Mouse (Mus musculus) telencephalon, adult 2 months (tissue): ENCODE measurements at regions not wholly inside any gene's neighbourhood (a gene's known extent, or its start where the extent isn't known, plus 50 kb on each side); places are given as distances from the start of the nearest gene placed in this dataset.

Experiments used
- DNase-seq: peaks from one replicate; pipeline ENCODE4 v3.0.0-alpha.2; 2011; ENCODE audit warnings: low read depth, low spot score

DNA sequence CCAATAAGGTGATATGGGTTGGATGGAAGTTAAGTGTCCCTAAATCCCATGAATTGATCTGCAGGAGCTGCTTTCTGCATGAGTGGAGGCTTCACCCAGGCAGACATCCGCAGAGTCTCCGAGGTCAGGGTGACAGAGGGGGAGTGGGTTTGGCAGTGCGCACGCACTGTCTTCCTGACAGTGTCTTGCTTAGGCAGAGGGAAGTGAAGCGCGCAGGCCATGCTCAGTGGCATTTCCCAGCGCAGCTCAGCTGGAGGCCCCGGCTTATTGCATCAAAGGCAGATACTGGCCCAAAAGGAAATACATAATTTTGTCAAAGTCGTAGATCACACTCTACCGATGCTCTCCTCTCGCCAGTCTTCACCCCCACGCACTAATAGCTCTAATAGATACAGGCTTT is 252.7 kb upstream of the Dnajc24 start:
- no peak for DNase-seq

DNA sequence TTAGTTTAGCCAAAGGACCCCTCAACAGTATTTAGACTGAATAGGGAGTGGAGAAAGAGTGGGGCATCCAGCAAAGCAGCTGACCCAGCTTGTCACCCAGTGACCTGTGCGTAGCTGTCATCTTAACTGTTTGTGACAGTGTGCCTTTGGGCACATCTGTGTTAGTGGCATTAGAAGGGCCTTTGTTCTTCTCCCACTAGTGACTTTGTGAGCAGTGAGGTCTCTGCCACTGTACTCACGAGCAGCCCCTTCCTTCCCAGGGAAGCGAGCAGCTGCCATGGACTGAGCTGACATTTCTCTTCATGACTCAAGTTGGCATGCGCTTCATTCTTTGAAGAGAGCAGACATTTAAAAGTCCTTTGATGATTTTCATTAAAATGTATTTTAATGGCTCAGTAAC is 231.0 kb upstream of the Dnajc24 start:
- DNase-seq = no peak

DNA sequence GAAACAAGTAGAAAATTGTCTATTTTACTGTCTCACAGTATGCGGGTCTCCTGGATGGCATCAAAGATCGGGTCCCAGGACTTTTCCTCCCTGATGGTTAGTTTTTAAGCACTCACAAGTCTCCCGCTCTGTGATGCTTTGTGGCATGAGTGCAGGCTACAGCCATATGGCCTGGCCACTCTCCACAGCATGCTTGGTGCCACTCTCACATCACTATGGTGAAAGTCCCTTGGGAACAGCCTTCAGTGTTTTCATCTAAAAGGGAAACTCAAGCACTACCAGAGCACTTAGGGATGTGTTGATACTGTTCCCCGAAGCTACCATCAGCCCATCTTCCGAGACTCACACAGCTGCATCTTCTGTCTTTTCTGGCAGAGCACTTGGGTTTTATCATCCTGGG is 227.8 kb upstream of the Dnajc24 start:
- no peak for DNase-seq

DNA sequence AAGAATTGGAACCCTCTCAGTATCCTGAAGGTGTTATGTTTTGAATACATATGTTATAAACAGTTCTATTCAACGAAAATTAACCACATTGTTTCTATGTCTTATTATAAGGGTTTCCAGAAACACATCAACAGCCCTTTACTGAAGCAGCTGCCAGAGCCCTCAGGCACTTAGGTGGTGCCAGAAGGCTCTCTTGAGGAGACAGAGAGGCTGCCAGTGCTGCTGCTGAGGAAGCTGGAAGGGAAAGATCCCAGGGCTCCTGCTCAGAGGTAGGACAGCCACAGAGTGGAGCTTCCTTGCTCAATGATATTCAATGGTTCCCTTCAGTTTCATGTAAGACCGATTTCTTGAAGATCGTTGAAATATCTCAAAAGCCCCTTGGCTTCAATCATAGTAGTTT is 226.7 kb upstream of the Dnajc24 start:
- DNase-seq = no peak

DNA sequence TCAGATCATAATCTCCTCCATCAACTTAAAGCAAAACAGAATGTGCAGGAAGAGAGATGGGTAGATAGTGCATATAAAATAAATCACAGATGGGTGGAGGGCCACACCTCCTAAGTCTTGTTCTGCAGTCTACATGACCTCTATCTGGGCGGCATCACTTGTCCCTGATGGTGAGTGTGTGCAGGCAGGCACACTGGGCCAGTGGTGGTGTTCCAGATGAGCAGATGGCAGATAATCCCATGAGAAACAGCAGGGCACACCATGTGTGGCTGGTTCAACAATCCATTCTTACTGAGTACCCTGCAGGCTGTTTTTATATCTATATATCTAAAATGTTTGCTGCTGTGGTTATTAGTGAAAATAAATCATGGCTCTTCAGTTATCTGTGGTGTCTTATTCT is 224.9 kb upstream of the Dnajc24 start:
- DNase-seq = no peak

DNA sequence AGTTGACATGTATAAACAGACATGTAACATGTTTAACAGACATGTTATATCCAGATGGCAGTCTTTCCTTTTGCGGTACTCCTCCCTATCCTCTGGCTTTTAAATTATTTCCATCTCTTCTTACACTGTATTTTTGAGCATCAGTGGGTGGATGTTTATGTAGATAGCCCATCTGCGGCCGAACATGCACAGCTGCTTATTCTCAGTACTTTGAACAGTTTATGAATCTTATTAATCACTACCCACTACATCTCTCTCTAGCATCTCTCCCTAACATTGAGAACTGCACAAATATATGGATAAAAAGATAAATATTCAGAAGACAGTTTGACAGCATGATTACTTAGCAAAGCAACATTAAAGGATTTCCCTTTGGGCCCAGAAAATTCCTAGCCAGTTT is 212.8 kb upstream of the Dnajc24 start:
- peak; percentile 42 for DNase-seq

DNA sequence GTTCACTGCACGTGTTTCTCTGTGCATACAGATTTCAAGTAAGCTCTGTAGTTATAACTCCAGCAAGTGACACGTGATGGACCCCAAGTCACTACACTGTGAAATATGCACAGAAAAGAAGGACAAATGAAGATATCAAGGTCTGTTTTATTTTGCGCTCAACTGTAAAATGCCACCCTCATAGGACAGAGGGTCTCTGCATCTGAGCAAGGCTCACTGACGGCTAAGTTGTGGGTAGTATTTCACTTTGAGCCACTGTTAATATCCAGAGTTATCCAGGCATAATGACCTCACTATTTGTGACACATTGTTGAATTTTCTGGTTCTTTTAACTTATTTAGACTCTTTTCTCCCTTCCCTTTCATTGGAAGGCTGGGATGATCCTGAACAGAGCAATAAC is 210.4 kb upstream of the Dnajc24 start:
- DNase-seq = no peak

DNA sequence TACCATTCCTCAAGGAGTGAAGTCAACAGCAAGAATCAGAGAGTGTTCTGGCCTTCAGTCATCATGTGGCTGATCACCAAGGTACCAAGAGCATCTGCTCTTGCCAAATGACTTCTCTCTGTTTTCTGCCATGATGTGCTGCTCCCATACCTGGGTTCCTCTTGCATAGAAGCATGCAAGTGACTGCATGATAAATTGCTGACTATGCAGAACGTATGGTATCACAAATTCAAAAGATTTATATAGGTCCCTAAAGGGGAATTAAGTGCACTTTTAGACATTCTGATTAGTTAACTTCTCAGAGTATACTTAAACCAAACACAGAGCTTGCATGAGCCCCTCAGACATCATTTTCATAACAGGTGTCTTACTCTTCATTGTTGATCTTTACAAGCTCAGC is 207.4 kb upstream of the Dnajc24 start:
- DNase-seq = no peak

DNA sequence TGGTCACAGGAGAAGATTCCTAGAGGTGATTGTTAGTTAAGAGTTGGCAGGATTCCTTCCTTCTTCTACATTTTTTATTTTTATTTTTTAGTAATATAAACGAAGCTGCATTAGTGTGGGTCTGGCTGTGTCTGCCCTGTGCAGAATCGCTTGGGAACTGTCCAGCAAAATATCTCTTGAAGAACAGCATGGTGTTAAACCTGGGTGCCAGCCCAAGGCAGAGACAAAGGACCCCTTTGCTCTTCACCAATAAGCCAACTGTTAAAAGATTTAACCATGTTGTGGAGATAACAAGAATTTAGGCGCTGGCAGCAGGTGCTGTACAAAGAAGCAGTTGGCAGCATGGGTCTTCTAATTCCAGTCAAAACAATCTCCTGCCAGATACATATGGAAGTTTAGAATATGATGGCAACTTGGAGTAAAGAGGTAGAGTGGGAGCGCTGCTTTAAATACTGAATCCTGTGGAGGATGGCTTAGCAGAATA is 205.5 kb upstream of the Dnajc24 start:
- DNase-seq = no peak

DNA sequence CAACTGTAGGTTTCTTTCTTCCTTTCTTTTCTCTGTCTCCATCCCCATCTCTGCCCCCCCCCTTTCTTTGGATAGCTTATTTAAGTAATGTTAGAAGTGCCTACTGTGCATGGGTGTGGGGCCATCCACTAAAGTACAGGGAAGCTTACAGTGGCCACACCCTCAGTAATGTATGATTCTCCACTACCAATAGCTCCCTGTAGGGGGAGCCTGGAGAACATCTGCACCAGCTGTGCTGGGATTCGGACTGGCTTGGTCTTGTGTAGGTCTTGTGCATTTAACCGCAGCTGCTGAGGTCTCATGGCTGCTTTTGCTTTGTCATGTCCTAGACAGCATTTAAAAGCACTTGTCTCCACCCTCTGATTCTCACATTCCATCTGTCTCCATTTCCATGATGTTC is 196.8 kb upstream of the Dnajc24 start:
- DNase-seq = no peak

DNA sequence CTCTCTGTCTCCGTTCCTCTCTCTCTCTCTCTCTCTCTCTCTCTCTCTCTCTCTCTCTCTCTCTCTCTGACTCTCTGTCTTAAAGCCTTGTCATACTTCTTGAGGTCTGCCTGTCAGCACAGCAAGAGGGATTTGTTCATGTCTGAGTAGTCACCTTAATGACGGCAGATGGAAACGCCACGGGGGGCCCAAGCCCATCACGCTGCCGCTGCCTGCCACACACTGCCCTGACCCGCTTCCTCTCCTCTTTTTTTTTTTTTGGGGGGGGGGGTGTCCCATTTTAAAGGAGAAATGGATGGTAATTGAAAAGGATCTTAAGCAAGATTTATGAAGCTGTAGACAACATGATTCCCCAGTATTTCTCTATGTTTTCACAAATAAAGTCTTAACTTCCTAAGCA is 191.8 kb upstream of the Dnajc24 start:
- DNase-seq = no peak

DNA sequence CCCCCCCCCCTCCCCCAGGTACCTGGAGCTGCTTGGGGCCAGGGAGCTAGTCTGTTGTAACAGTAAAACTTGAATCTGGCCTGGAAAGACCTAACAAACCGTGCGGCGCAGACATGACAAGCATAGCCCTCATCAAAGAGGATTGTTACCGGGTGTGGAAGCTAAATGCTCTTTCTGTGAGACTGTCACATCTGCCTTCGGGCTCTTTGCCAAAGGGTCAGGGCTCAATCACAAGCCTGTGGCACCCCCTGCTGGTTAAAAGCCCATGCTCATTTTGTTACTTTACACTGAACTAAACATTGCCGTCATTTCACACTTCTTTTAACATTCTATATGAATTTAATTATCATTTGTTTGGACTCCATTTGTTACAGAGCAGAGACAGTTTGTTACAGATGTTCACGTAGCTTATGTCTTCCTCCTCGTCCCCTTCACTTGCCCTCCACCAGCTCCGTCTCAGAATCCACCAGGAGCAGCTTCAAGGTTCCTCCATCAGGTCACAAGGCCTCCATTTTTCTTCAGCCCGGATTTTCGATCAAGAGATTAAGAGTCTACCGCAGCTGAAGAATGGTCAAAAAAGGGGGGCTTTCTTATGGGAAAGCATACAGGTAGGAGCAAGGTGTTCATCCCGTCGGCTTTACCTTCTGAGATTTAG is 191.1 kb upstream of the Dnajc24 start:
- DNase-seq = peak; percentile 38

DNA sequence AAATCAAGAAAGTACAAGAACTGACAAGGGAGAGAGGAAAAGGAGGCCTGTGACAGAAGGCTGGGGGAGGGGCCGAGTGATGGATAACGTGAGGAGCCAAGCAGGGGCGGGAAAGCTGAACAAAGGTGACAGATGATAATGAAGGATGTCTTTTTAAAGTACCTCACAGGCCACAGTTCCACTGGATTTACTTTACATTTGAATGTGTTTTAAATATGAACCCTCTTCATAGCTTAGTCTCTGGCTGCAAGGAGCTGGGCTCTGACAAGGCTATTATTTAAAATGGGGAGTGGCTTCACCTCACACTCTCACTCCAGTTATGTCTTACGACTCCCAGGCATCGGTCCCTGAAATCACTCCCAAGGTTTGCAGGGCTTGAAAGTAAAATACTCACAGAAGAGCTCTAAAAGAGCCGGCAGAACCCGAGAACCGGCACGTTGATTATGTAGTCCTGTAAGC is 190.6 kb upstream of the Dnajc24 start:
- DNase-seq = no peak

DNA sequence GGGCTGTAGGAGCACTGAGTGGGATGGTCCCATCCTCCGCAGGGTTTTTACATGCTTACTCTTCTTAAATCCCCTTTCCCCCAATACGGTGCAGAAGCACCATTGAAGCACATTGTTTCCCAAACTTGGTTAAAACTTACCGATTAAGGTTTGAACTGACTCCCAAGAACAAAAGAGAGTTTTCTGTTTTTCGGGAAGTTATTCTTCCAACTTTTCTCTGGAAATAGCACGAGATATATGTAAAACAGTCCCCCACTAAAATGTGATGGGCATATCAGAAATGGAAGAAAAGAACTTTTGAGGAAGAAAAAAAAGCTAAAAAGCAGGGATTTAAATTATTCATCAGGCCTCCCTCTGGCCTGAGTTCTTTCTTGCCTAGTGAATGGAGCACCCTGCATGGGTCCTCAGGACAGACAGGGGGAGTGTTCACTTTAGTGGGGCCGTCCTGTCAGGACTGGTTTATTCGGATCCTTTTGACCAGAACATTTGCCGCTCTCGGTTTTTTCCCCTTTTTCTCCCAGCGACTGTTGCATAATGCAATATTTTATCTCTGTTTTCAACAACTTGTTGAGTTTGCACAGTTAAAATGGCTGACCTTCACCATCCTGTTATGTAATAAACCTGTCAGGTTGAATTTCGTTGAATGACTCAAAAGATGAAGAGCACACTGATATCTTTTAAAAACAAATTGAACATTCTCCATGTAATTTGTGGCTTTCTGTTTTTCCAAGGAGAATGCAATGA is 187.4 kb upstream of the Dnajc24 start:
- no peak for DNase-seq

DNA sequence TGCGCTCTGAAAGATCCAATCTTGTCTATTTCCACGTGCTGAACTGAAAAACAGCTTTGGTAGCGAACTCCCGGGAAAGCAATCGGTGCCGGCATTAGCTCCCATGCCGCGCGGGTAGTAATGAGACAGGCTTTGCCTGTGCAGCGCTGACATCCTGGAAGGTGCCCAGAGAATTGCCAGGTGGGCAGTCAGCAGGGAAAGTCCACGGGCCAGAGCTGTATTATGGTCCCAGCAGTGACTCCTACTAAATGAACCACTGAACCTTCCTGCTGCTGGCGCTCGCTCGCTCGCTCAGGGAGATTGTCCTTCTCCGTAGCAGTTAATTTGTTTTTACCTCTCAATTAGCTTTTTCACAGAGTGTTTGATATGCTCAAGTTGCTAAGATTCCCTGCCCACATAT is 180.3 kb upstream of the Dnajc24 start:
- no peak for DNase-seq

DNA sequence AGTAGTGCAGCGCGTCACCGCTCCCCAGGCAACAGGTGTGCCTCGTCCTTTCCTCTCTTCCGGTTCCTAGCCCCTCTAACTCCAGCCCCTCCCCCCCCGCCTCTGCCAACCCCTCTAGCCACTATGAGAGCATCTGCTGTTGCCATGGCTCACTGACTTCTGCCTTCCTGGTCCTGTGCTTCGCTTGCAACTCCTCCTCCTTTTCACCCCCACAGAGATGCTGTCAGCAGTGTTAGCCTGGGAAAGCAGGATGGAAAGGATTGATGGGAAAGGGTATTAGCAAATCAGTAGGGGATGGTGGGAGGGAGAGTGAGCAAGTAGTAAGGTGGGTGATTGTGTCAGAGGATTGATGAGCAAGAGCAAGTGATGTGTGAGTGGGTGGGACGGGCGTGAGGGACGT is 178.7 kb upstream of the Dnajc24 start:
- no peak for DNase-seq

DNA sequence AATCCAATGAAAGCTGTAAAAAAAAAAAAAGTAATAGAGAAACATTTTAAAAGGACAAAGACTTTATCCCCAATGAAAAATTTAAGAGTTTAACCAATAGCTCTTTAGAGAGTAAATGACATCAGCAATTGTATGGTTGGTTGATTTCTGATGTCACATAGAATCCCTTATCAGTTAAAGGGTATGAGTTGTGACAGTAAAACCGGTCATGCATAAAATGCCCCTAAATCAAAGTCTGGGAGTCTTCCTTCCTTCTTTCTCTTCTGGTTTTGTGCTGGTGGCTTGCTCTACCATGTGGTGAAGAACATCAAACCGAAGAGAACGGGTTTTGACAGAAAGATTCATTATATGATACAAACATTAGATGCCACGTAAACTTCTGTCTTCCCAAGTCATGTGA is 159.3 kb upstream of the Dnajc24 start:
- DNase-seq = no peak

DNA sequence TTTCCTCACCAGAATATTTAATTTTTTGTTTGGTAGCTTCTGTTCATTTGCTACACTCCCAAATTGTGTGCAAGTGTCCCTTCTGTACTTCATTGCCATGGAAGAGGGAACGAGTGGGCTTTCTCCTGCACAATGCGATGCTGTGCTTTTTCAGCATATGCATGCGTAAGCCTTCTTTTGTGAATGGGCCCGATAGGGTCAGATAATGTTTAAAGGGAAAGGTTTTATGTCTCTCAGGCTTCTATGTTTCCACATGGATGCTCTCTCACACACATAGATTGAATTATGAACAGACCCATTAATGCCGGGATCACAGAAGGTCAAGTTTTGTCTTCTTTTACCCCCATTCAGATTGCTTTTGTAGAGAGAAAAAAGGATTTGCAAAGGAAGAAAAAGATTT is 158.5 kb upstream of the Dnajc24 start:
- DNase-seq = no peak

DNA sequence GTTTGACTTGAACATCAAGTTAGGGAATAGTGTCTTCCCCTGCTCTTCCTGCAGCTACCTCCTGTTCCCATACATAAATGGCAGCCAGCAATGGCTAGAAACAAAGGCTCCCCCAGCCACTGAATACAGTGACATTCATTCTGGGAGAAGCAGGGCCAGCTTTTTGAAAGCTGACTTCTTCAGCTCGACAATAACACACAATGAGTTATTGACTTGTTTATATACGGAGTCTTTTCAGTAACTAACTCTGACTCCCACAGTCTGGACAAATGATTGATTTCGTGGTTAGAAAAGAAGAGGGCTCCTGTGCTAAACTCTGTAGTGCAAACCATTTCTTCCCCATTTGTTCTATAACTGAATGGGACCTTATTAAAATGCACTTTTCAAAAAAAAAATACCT is 146.4 kb upstream of the Dnajc24 start:
- peak; percentile 13 for DNase-seq

DNA sequence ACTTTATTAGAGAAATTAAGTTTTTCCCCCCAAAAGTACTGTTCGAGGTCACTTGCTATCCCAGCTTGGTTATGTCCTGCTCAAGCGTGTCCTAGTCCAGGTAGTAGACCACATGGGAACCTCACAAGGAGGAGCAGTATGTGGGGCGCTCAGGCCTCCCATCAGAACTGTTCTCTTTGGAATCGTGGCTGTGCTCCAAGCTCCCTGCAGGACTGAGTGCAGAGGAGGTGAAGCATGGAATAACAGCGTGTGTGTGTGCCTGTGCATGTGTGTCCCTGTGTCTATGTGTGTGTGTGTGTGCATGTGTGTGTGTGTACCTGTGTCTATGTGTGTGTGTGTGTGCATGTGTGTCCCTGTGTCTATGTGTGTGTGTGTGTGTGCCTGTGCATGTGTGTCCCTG is 137.6 kb upstream of the Dnajc24 start:
- no peak for DNase-seq

DNA sequence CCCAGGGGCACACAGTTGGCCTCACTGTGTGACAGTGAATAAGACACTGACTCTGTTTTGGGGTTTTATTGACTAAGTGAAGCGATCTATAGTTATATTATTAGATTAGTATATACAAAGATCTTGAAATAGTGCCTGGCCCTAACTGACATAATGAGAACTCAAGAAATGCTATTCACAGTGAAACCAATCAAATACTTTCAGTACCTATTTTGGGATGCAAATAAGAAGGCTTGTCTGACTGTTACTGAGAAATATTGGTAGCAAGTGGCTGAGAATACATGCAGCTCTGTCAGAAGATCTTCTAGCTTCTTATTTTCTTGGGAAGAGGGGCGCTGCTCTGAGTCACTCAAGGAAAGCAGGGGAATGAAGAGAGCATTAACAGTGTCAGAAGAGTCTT is 97.7 kb upstream of the Dnajc24 start:
- DNase-seq = no peak

DNA sequence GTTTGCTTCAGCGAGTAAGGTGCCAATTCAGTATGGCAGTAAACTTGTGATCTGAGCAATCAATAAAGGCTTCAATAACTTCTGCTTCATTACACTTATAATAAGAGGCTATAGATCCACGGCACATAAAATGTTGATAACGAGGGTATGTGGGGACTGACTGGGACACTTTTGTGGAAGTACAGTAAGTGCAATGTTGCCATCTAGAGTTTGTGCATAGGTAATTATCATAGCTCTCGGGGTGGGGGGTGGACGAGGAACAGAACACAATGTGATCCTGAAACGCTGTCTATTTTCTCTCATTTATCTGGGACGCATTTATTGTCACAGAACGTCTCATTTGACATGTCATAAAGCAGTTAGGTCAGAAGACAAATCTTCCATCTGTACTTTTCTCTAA is 82.8 kb upstream of the Dnajc24 start:
- no peak for DNase-seq
